Mouse (Mus musculus) embryo, embryonic 11.5 days (tissue): Measurements from ENCODE around the gene Helq.

Experiments used
- DNase-seq: peaks from one replicate; pipeline ENCODE4 v3.0.0-alpha.2; 2012; ENCODE audit warnings: low read depth, low spot score

The Helq gene

GRCm38 (mm10) chr5:100798165-100798860 lies at the start of gene Helq, which contains the start of gene Mrps18c:
Gene Helq (minus strand): TSS chr5:100798598.
Gene Mrps18c (plus strand): TSS chr5:100798627.
- DNase-seq = peak; percentile 91

DNA sequence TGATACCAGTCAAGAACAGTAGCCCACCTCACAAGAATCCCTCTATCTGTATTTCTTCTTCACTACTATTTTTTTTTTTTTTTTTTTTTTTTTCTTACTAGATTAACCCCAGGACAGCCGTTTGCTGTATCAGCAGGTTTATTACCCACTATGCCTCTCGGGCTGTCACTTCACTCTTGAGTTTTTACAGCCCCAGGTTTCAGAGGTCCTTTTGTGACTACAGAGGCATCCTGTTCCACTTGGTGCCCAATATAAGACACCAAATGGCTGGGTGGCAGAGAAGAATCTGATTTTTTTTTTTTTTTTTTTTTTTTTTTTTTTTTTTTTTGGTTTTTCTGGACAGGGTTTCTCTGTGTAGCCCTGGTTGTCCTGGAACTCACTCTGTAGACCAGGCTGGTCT lies 48.7 kb upstream of the Helq start:
- DNase-seq = no peak

GRCm38 (mm10) chr5:100846599-100846920 lies 48.2 kb upstream of the Helq start:
- no peak for DNase-seq

DNA sequence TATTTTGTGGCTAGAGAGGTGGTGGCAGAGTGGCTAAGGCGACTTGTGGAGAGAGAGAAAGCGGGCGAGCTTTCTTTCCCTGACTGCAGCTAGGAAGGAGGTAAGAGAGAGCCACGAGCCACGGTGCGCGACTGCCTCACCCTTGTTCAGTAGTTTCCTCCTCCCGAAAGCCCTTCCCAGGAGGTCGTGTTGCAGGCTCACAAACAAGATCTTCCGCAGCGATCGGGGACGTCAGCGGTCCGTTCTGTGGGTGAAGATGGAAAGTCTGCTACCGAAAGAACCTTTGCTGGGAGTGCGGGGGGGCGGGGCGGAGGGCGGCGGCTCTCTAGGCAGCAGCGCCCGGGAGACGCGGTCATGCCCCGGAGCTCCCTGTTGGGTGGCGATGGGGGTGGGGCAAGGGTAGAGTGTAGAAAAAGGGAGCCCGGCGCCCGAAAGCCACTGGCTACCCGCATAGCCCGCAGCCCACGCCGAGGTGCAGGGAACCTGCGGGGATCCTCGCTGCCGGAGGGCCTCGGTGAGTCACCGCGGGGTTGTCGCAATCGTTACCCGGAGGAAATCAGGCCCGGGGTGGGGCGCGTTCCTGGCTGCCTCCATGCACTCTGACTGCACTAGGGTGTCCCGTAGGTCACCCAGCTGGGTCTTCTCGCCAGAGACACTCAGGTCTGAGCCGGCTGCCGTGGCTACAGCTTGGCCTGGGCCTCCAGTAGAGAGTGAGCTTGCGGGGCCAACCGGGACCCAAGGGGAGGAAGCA lies 47.6 kb upstream of the Helq start:
- DNase-seq = no peak

DNA sequence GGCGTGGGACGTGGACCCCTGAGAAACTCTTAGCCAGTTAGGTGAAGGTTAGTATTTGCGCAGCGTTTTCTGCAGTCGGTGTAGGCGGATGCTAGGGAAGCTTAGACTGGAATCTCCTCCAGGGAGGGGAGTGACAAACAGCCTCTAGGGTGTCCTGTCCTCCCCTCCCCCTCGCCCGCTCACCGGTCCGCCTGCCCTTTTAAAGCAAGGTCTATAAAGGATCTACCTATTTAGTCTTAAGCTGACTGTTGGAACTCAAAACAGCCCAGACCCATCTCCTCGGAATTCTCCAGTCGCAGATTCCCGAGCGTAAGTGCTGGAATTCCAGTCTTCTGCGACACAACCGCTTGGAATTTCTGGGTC lies 47.1 kb upstream of the Helq start, which contains the start of gene Gpat3:
Gene Gpat3 (plus strand): TSS at position 229 of the 363 bp plus-strand sequence.
- no peak for DNase-seq

- no peak for DNase-seq
Measured at GRCm38 (mm10) chr5:100844485-100844884, 46.1 kb upstream of the Helq start.

GRCm38 (mm10) chr5:100837907-100838306 lies 39.5 kb upstream of the Helq start:
- DNase-seq = no peak

GRCm38 (mm10) chr5:100835862-100836538 lies 37.6 kb upstream of the Helq start:
- DNase-seq = no peak

DNA sequence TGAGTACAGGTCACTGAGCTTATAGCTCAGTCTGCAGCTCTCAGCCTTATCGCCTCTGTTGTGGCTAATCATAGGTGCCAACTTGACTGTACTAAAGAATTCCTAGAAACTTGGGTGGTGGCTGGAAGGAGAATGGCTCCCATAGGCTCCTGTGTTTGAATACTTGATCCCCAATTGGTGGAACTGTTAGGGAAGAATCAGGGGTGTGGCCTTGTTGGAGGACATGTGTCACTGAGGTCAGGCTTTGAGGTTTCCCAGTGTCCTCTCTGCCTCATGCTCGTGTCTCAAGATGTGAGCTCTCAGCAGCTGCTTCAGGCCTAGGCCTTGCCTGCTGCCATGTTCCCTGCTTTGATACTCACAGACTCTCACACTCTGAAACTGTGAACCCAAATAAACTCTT lies 35.4 kb upstream of the Helq start:
- DNase-seq = no peak

DNA sequence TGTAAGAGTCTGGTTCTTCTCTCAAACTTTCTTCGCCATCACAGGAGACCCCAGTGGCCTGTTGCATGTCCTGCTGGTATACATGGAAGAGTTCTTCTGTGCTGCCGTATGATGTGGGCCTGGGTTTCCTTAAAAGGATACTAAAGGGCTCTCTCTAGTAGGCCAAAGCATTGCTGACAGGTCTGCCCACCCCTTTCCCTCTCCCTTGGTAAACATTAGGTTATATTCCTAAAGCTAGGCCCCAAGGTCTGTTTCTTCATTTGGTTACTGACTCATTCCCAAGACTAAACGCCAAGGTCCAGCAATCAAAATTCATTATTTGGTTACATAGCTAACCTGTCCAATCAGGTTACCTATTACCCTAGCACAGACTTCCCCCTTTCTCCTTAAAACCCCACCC lies 34.3 kb upstream of the Helq start:
- DNase-seq = no peak

DNA sequence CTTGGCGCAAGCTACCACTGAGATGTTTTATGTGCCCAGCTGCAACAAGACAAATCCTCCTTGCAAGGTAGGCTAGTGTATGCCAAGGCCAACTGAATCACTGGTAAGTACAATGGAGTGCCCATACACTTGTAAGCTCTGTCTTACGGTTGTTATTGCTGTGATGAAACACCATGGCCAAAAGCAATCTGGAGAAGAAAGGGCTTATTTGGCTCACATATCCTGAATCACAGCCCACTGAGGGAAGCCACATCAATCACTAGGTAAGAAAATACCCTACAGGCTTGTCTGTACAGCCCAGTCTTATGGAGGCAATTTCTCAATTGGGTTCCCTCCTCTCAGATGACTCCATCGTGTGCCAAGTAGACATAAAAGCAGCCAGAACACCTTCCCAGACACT lies 30.3 kb upstream of the Helq start:
- no peak for DNase-seq

GRCm38 (mm10) chr5:100826531-100826930 lies 28.1 kb upstream of the Helq start:
- no peak for DNase-seq

DNA sequence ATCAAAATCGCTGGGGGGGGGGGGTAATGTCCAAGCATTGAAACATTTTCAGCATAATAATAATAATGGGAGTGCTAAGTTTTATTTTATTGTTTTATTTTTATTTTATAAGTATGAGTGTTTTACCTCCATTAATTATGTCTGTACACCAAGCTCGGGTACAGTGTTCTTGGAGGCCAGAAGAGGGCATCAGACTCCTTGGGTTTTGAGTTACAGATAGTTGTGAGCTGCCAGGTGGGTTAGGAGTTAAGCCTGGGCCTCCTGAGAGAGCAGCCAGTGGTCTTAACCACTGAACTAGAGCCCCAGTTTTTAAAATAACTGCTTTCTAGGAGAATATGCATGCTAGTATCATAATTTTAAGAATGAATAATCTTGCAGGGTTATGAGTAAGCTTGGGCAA lies 27.6 kb upstream of the Helq start:
- DNase-seq = no peak

DNA sequence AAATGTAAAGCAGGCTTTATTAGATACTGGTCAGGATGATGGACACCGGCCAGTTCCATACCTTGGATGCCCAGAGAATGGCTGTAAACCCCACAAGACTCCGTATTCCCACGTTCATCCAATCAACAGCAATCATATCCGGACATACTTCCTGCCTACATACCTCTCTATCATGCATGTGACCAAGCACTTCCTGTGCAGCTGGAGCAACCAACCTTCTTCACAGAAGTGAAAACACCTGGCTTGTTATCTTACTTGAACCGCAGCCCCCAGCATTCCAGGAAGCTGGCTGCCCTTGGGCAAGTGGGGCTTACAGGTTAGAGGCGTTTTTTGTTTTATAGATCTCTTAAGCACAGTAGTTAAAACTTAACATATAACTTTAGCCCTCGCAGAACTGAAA lies 24.4 kb upstream of the Helq start:
- DNase-seq = no peak

- DNase-seq = no peak
Measured at GRCm38 (mm10) chr5:100821375-100821774, 23.0 kb upstream of the Helq start.

DNA sequence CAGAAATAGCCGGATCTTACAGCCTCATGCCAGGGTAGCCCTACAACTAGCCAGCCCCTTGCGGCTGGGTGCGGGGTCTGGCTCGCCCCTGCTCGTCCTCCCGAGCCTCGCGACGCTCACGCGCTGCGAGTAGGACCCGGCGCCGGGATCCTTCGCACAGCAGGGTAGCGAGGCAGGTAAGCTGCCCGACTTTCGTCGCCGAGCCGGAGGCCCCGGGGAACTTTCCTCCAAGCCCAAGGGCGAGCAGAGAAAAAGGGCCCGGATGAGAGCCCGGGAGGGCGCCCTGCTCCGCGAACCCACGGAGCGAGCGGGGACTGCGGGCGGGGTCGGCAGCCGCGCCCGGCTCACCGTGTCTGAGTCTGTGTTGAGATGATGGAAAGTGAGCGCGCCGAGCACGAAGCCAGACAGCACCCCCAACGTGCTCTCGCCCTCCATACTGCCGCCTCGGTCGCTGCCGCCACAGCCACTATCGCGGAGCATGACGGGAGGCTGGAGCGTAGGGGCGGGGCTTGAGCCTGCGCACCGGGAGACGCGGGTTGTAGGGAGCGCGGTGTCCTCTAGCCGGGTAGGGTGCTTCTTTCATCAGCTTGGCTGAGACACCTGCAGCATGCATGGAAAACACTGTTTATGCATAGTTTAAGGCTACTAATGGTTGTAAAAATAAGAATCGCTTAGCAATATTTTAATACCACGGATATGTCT lies 22.2 kb upstream of the Helq start, which contains the start of gene Abraxas1:
Gene Abraxas1 (minus strand): TSS at position 483 of the 702 bp plus-strand sequence.
- DNase-seq = peak; percentile 65

- DNase-seq = no peak
Measured at GRCm38 (mm10) chr5:100819568-100820480, 21.4 kb upstream of the Helq start.

GRCm38 (mm10) chr5:100818341-100818740 lies 19.9 kb upstream of the Helq start:
- no peak for DNase-seq

GRCm38 (mm10) chr5:100794084-100794483 lies 4.3 kb downstream of the Helq start:
- DNase-seq = no peak

- DNase-seq = no peak
Measured at GRCm38 (mm10) chr5:100792261-100792660, 6.1 kb downstream of the Helq start.

- no peak for DNase-seq
Measured at GRCm38 (mm10) chr5:100787527-100787926, 10.9 kb downstream of the Helq start.
